Mouse (Mus musculus): ENCODE measurements at regions not wholly inside any gene's neighbourhood (a gene's known extent, or its start where the extent isn't known, plus 50 kb on each side); places are given as distances from the start of the nearest gene placed in this dataset.

DNA sequence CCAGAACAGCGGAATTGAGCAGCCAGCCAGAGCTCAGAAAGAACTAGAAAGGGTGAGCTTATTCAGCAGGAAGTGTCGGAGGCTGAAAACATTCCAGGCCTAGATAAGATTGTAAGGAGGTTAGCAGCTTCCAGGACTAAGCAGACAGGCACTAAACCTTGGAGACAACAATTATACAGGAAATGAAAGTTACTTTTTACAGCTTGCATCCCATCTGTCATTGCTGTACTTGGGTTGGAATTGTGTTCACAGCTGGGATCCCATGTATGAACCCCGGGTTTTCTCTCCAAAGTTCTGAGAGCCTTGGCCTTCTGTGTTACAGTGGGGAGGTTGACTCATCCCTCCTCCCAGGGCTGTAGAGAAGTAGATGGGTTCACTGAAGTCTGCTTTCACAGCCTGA lies 328.5 kb downstream of the Glrx3 start:
- no peaks in the 10 kb centered on the region for H3K9me3 ChIP-seq (replicated peaks; ENCODE audit: insufficient read depth, low read length)
- H3K36me3 ChIP-seq (ENCODE audit: control insufficient read depth in 1 of 2, insufficient read depth in 2 of 2, low read length in 2 of 2), result no peaks in the 10 kb centered on the region
- no peak overlapping the region for H3K9ac ChIP-seq (ENCODE audit: control insufficient read depth, low read depth, low read length, poor library complexity, severe bottlenecking)
- H3K4me3 ChIP-seq (ENCODE audit: control insufficient read depth in 1 of 2, insufficient read depth in 1 of 2, low read depth in 2 of 2, low read length in 2 of 2), result no peak overlapping the region
- no peaks in the 10 kb centered on the region for H3K27me3 ChIP-seq (ENCODE audit: control insufficient read depth in 1 of 2, insufficient read depth in 2 of 2, low read length in 2 of 2)
- no peak for TF ChIP-seq ELF1 (IDR thresholded peaks at IDR 0.05; ENCODE audit: low read depth, low read length)
- no peak for TF ChIP-seq ZKSCAN1 (IDR thresholded peaks at IDR 0.05; ENCODE audit: low read depth, low read length)
- TF ChIP-seq SIN3A (IDR thresholded peaks at IDR 0.05; ENCODE audit: low read length), result no peak
- TF ChIP-seq MXI1 (IDR thresholded peaks at IDR 0.05; ENCODE audit: low read depth, low read length), result no peak
- TF ChIP-seq EP300 (IDR thresholded peaks at IDR 0.05; ENCODE audit: low read depth in 1 of 2, low read length in 2 of 2), result no peak
- no peak overlapping the region for H3K27ac ChIP-seq (ENCODE audit: control insufficient read depth, low read depth, low read length)
- H3K79me2 ChIP-seq (ENCODE audit: control insufficient read depth, insufficient read depth, low read length, poor library complexity), result no peaks in the 10 kb centered on the region
- DNase-seq (ENCODE audit: low read depth, low spot score), result no peak
- H3K4me1 ChIP-seq (ENCODE audit: control insufficient read depth in 1 of 2, insufficient read depth in 2 of 2, low read length in 2 of 2), result no peaks in the 10 kb centered on the region

DNA sequence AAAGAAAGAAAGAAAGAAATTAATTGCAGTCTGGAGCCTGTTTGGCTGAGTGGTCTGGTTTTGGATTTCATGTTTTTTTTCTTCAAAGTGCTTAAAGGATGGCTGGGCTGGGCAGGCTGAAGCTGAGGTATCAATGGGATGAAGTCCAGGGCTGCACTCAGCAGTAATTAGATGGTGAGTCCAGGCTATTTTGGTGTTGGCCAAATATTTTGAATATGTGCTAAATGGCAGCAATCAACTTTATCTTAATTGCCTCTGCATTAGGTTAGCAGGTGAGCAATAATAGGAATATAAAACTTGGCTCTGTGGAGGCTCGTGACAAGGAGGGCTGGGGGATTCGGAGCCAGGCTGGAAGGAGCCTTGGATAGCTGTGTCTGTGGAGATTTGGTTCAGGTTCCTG lies 329.3 kb downstream of the Glrx3 start:
- Histone ChIP-seq H3K27ac (ENCODE audit: control insufficient read depth, low read depth, low read length) (no peak overlapping the region), H3K9me3 (replicated peaks; ENCODE audit: insufficient read depth, low read length) (no peaks in the 10 kb centered on the region), H3K27me3 (ENCODE audit: control insufficient read depth in 1 of 2, insufficient read depth in 2 of 2, low read length in 2 of 2) (no peaks in the 10 kb centered on the region), H3K79me2 (ENCODE audit: control insufficient read depth, insufficient read depth, low read length, poor library complexity) (no peaks in the 10 kb centered on the region), H3K4me3 (ENCODE audit: control insufficient read depth in 1 of 2, insufficient read depth in 1 of 2, low read depth in 2 of 2, low read length in 2 of 2) (no peak overlapping the region), H3K4me1 (ENCODE audit: control insufficient read depth in 1 of 2, insufficient read depth in 2 of 2, low read length in 2 of 2) (no peaks in the 10 kb centered on the region), H3K9ac (ENCODE audit: control insufficient read depth, low read depth, low read length, poor library complexity, severe bottlenecking) (no peak overlapping the region), H3K36me3 (ENCODE audit: control insufficient read depth in 1 of 2, insufficient read depth in 2 of 2, low read length in 2 of 2) (no peaks in the 10 kb centered on the region)
- DNase-seq (ENCODE audit: low read depth, low spot score), result no peak
- TF ChIP-seq POLR2A (IDR thresholded peaks at IDR 0.05; ENCODE audit: control insufficient read depth in 1 of 2, insufficient read depth in 1 of 2, low read depth in 1 of 2, low read length in 2 of 2, poor library complexity in 1 of 2) (no peak), EP300 (IDR thresholded peaks at IDR 0.05; ENCODE audit: low read depth in 1 of 2, low read length in 2 of 2) (no peak), MYC (IDR thresholded peaks at IDR 0.05; ENCODE audit: low read depth, low read length) (no peak), CTCF (IDR thresholded peaks at IDR 0.05 in 2 of 3, conservative IDR thresholded peaks at IDR 0.05 in 1 of 3; ENCODE audit: control insufficient read depth in 1 of 3, insufficient read depth in 1 of 3, low read depth in 2 of 3, low read length in 3 of 3, poor library complexity in 1 of 3, severe bottlenecking in 1 of 3) (no peak), MAFK (IDR thresholded peaks at IDR 0.05; ENCODE audit: borderline replicate concordance, low read depth, low read length) (no peak), HCFC1 (IDR thresholded peaks at IDR 0.05; ENCODE audit: low read depth, low read length) (no peak), JUND (IDR thresholded peaks at IDR 0.05; ENCODE audit: low read depth, low read length) (no peak), MYB (IDR thresholded peaks at IDR 0.05; ENCODE audit: low read depth, low read length) (no peak), UBTF (IDR thresholded peaks at IDR 0.05; ENCODE audit: borderline replicate concordance, insufficient read depth, low read depth, low read length) (no peak), GABPA (IDR thresholded peaks at IDR 0.05; ENCODE audit: low read depth, low read length) (no peak), ETS1 (IDR thresholded peaks at IDR 0.05; ENCODE audit: low read depth, low read length) (no peak), NRF1 (IDR thresholded peaks at IDR 0.05; ENCODE audit: insufficient read depth, low read depth, low read length, poor library complexity, severe bottlenecking) (no peak), NELFE (IDR thresholded peaks at IDR 0.05; ENCODE audit: low read depth, low read length) (no peak), TAL1 (IDR thresholded peaks at IDR 0.05; ENCODE audit: low read length) (no peak), ZKSCAN1 (IDR thresholded peaks at IDR 0.05; ENCODE audit: low read depth, low read length) (no peak), CHD1 (IDR thresholded peaks at IDR 0.05; ENCODE audit: low read depth, low read length) (no peak)
